Mouse (Mus musculus) liver, embryonic 13.5 days (tissue): ENCODE results near the gene P2ry6. TPM values are rescaled to one million over a fixed set of nuclear protein-coding genes. Genes with fewer than 3 reads are reported as not detected.

ENCODE experiments used
- ATAC-seq: fragments of 200-750 bp; cut with Nextera tagmentation; 2 replicates; pipeline ENCODE4 v1.8.0; 2017; ENCODE audit warnings: low read depth, mild to moderate bottlenecking, moderate number of reproducible peaks, moderate library complexity
- DNase-seq: peaks from one replicate; pipeline ENCODE4 v3.0.0; 2022
- H3K27ac ChIP-seq: fragments of 300-500 bp; sonication (generic); 2 replicates; pipeline ENCODE4 v1.5.1; 2015; ENCODE audit warnings: moderate library complexity, mild to moderate bottlenecking, inconsistent platforms
- H3K27me3 ChIP-seq: fragments of 300-500 bp; sonication (generic); 2 replicates; pipeline ENCODE4 v1.6.1; 2015; ENCODE audit warnings: mild to moderate bottlenecking, inconsistent platforms
- H3K36me3 ChIP-seq: fragments of 300-500 bp; sonication (generic); 2 replicates; pipeline ENCODE4 v1.6.1; 2015; ENCODE audit warnings: mild to moderate bottlenecking, inconsistent platforms
- H3K4me1 ChIP-seq: fragments of 300-500 bp; sonication (generic); replicated peaks from 2 replicates; pipeline ENCODE4 v1.6.1; 2015; ENCODE audit warnings: inconsistent platforms
- H3K4me2 ChIP-seq: fragments of 300-500 bp; sonication (generic); 2 replicates; pipeline ENCODE4 v1.6.1; 2015; ENCODE audit warnings: inconsistent platforms, mild to moderate bottlenecking, moderate library complexity
- H3K4me3 ChIP-seq: fragments of 300-500 bp; sonication (generic); replicated peaks from 2 replicates; pipeline ENCODE4 v1.5.1; 2015; ENCODE audit warnings: mild to moderate bottlenecking, inconsistent platforms
- H3K9ac ChIP-seq: fragments of 300-500 bp; sonication (generic); 2 replicates; pipeline ENCODE4 v1.6.1; 2015; ENCODE audit warnings: mild to moderate bottlenecking, inconsistent platforms
- H3K9me3 ChIP-seq: fragments of 300-500 bp; sonication (generic); replicated peaks from 2 replicates; pipeline ENCODE4 v1.6.1; 2016; ENCODE audit warnings: inconsistent platforms
- WGBS: fragments of 180-500 bp; shearing (Covaris S2); methylation state at CpG from one replicate; pipeline ENCODE4 v1.1.7; 2015; ENCODE audit not compliant: insufficient replicate concordance; 5-methylcytosine and 5-hydroxymethylcytosine counted together
- polyA plus RNA-seq: library from polyadenylated mRNA; unstranded; fragments of >200 nt; fragmentation: Nextera tagmentation; extraction: Ambion mirVana; gene quantifications from 2 replicates; pipeline ENCODE4 v1.2.1, GENCODE M21; 2015

The P2ry6 gene
- polyA plus RNA-seq, 1 experiment from 2014 or later, result 2.7 TPM

- Histone ChIP-seq H3K36me3 (no peaks in the 10 kb centered on the region), H3K9me3 (no peaks in the 10 kb centered on the region), H3K27me3 (no peaks in the 10 kb centered on the region), H3K9ac (no peak overlapping the region), H3K27ac (no peak overlapping the region), H3K4me3 (no peak overlapping the region), H3K4me2 (no peak overlapping the region), H3K4me1 (peaks cover 9% of the 10 kb centered on the region)
- DNase-seq, result no peak
- ATAC-seq, result no peak
- WGBS, result 71% methylated on average over 6 of the region's 6 CpGs
Observed at GRCm38 (mm10) chr7:101002274-101002673, 27.8 kb upstream of the P2ry6 start.

- ATAC-seq (no peak), DNase-seq (no peak)
- Histone ChIP-seq H3K4me1 (peaks cover 29% of the 10 kb centered on the region), H3K4me3 (no peak overlapping the region), H3K27me3 (no peaks in the 10 kb centered on the region), H3K27ac (no peak overlapping the region), H3K4me2 (no peak overlapping the region), H3K36me3 (no peaks in the 10 kb centered on the region), H3K9ac (no peak overlapping the region), H3K9me3 (no peaks in the 10 kb centered on the region)
- 65% methylated on average over 5 of the region's 5 CpGs for WGBS
Observed at GRCm38 (mm10) chr7:100999623-101000022, 25.2 kb upstream of the P2ry6 start.

- H3K36me3 ChIP-seq, result no peaks in the 10 kb centered on the region
- no peak overlapping the region for H3K4me2 ChIP-seq
- no peaks in the 10 kb centered on the region for H3K27me3 ChIP-seq
- H3K9me3 ChIP-seq, result no peaks in the 10 kb centered on the region
- ATAC-seq (no peak), DNase-seq (no peak)
- H3K4me1 ChIP-seq, result peaks cover 25% of the 10 kb centered on the region
- H3K27ac ChIP-seq, result no peak overlapping the region
- no peak overlapping the region for H3K4me3 ChIP-seq
- WGBS, result 82% methylated on average over 24 of the region's 24 CpGs
- H3K9ac ChIP-seq, result no peak overlapping the region
Observed at GRCm38 (mm10) chr7:100998578-100998960, 24.1 kb upstream of the P2ry6 start.

DNA sequence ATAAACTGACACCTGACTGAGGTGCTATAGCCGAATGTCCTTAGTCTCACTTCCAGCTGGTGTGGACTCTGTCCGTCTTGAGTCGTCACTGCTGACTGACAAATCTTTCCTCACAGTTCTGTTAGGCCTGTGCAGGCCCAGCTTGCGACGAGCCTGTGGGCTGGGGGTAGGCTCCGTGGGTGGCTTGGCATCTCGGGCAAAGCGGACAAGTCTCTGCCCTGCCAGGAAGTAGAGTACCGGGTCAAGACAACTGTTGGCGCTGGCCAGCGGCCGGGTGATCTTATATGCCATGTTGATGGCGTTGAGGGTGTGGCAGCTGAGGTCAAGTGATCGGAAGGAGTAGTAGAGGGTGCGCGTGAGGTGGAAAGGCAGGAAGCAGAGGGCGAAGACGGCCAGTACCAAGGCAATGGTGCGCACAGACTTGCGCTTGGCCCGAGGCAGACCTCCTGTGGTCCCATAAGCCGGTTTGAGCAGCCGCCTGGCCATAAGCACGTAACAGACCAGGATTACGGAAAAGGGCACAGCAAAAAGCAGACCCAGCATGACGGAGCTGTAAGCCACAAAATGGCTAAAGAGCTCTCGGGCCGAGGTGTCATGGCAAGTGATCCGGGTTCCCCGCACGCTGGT lies 23.6 kb upstream of the P2ry6 start:
- H3K4me3 ChIP-seq, result no peak overlapping the region
- no peak overlapping the region for H3K4me2 ChIP-seq
- H3K36me3 ChIP-seq, result no peaks in the 10 kb centered on the region
- H3K9me3 ChIP-seq, result no peaks in the 10 kb centered on the region
- H3K4me1 ChIP-seq, result peaks cover 22% of the 10 kb centered on the region
- no peak for DNase-seq
- 82% methylated on average over 31 of the region's 31 CpGs for WGBS
- no peaks in the 10 kb centered on the region for H3K27me3 ChIP-seq
- no peak for ATAC-seq
- no peak overlapping the region for H3K9ac ChIP-seq
- no peak overlapping the region for H3K27ac ChIP-seq

DNA sequence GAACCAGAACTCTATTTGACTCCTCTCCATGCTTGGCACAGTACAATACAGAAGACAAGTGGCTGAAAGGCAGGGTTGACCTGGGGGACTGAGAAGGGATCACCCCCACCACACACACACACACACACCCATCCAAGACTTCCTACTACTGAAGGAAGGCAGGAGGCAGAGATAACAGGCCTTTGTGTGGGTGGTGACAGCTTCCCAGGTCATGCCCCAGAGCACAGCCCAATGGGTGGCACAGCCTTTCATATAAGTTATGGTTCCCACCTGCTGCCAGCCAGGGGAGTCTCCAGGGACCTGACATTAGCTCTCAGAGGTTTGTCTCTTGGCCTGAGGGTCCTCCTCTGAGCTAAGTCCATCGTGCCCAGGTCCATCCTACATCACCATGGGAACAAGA lies 22.8 kb upstream of the P2ry6 start:
- DNase-seq (no peak), ATAC-seq (peak; percentile 68)
- H3K4me2 ChIP-seq, result no peak overlapping the region
- 74% methylated on average over 1 of the region's 1 CpGs for WGBS
- no peaks in the 10 kb centered on the region for H3K36me3 ChIP-seq
- peak overlapping the region; percentile 1; the same call in 1 of the 2 replicates for H3K9ac ChIP-seq
- H3K4me3 ChIP-seq, result no peak overlapping the region
- H3K27me3 ChIP-seq, result no peaks in the 10 kb centered on the region
- no peaks in the 10 kb centered on the region for H3K9me3 ChIP-seq
- H3K4me1 ChIP-seq, result peaks cover 22% of the 10 kb centered on the region
- H3K27ac ChIP-seq, result no peak overlapping the region

- H3K4me3 ChIP-seq, result no peak overlapping the region
- ATAC-seq, result peak; percentile 65
Observed at GRCm38 (mm10) chr7:100995951-100996350, 21.5 kb upstream of the P2ry6 start.

DNA sequence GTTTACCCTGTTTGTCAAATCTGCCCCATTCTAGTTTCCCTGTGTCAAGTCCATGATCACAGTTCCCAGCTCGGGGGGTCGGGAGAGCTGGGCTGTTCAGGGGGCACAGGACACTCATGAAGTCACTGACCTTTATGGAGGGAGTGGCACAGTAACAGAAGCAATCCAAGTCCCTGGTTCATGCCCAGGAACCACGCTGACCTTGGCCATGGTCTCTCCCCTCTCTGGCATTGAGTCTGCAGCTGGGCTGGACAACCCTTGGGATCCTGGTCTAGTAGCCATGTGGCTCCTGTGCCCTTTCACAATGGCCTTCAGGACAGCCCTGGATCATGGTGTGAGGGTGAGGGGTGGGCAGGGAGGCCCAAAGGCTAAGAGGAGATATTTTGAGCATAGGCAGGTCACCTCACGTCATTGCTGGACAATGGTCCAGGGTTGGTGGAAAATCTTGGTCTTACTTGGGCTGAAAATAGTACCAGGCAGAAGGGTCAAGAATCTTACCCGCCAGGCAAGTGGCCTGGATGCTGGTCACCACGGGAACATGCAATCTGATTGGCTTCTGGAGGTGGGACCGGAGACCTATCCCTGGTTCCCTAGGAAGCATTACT lies 20.9 kb upstream of the P2ry6 start:
- DNase-seq (no peak), ATAC-seq (no peak)
- H3K9ac ChIP-seq, result no peak overlapping the region
- H3K36me3 ChIP-seq, result no peaks in the 10 kb centered on the region
- H3K9me3 ChIP-seq, result no peaks in the 10 kb centered on the region
- WGBS, result 63% methylated on average over 7 of the region's 7 CpGs
- H3K4me2 ChIP-seq, result no peak overlapping the region
- H3K4me1 ChIP-seq, result peaks cover 26% of the 10 kb centered on the region
- no peak overlapping the region for H3K27ac ChIP-seq
- no peak overlapping the region for H3K4me3 ChIP-seq
- no peaks in the 10 kb centered on the region for H3K27me3 ChIP-seq

More at GRCm38 (mm10) chr7:100995951-100996350, 21.5 kb upstream of the P2ry6 start:
- no peak overlapping the region for H3K9ac ChIP-seq
- no peaks in the 10 kb centered on the region for H3K36me3 ChIP-seq
- H3K4me1 ChIP-seq, result peaks cover 22% of the 10 kb centered on the region
- DNase-seq, result no peak
- WGBS, result 22% methylated on average over 3 of the region's 3 CpGs
- H3K27me3 ChIP-seq, result no peaks in the 10 kb centered on the region
- no peaks in the 10 kb centered on the region for H3K9me3 ChIP-seq
- H3K4me2 ChIP-seq, result no peak overlapping the region
- no peak overlapping the region for H3K27ac ChIP-seq

DNA sequence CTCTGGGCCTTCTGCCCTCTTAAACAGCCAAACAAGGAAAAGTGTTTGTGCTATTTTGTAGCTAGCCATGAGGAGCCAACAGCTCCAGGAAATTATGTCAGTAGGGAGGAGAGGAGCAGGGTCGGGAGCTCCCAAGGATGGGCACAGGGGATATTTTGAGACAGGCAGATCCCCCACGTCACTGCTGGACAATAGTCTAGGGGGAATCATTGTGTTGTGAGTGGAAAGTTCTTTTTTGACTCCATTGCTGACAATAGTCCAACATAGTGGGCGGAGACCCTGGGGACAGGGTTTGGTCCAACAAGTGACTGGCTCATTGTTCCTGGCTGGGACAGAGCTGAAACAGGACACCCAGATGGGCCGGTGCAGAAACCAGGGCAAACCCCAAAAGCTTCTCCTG lies 18.7 kb upstream of the P2ry6 start:
- H3K4me3 ChIP-seq, result no peak overlapping the region
- no peaks in the 10 kb centered on the region for H3K9me3 ChIP-seq
- ATAC-seq, result no peak
- no peak overlapping the region for H3K9ac ChIP-seq
- no peak overlapping the region for H3K27ac ChIP-seq
- no peaks in the 10 kb centered on the region for H3K27me3 ChIP-seq
- WGBS, result 62% methylated on average over 4 of the region's 4 CpGs
- no peak overlapping the region for H3K4me2 ChIP-seq
- peaks cover 26% of the 10 kb centered on the region for H3K4me1 ChIP-seq
- no peaks in the 10 kb centered on the region for H3K36me3 ChIP-seq
- DNase-seq, result no peak

- Histone ChIP-seq H3K27me3 (no peaks in the 10 kb centered on the region), H3K4me1 (peaks cover 20% of the 10 kb centered on the region), H3K4me3 (no peak overlapping the region), H3K27ac (no peak overlapping the region), H3K9me3 (no peaks in the 10 kb centered on the region), H3K4me2 (no peak overlapping the region), H3K36me3 (no peaks in the 10 kb centered on the region), H3K9ac (no peak overlapping the region)
- 63% methylated on average over 3 of the region's 3 CpGs for WGBS
- no peak for ATAC-seq
- no peak for DNase-seq
Observed at GRCm38 (mm10) chr7:100991972-100992371, 17.5 kb upstream of the P2ry6 start.

DNA sequence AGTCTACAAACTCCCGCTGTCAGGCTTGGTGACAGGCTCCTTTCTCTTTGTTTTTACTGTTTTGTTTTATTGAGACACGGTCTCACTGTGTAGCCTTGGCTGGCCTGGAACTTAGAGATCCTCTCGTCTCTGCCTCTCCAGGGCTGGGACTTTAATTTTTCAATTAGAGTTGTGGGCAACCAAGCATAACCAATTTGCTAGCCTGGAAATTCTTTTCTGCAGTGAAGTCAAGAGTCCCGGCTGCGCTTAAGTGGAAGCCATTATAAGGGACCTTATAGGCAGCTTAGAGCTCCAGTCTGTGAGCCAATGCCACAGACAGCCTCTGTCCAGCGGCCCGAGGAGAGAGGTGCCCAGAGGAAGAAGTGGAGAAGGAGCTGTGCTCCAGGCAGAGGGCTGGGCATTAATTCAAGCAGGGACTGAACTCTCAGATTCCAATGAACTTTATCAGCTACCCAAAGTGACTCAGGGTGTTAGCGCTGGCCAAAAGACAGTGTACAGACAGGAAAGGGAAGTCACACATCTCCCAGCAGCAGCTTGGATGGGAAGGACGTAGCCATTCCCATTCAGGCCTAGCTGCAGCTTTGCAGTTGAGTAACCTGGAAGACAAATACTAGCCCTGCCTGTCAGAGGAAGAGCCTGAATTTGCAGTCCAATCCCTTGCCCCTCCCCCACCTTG lies 16.3 kb upstream of the P2ry6 start:
- WGBS, result 41% methylated on average over 9 of the region's 9 CpGs
- Histone ChIP-seq H3K9me3 (no peaks in the 10 kb centered on the region), H3K27me3 (no peaks in the 10 kb centered on the region), H3K27ac (no peak overlapping the region), H3K4me1 (peaks cover 8% of the 10 kb centered on the region), H3K36me3 (no peaks in the 10 kb centered on the region), H3K9ac (no peak overlapping the region), H3K4me3 (no peak overlapping the region), H3K4me2 (no peak overlapping the region)
- DNase-seq (no peak), ATAC-seq (no peak)

- DNase-seq (peak; percentile 17), ATAC-seq (0 out of 2 replicates have a peak, but pooled peaks have one; percentile 47)
- Histone ChIP-seq H3K27ac (no peak overlapping the region), H3K4me2 (no peak overlapping the region), H3K4me1 (peaks cover 17% of the 10 kb centered on the region), H3K27me3 (no peaks in the 10 kb centered on the region), H3K9ac (no peak overlapping the region), H3K9me3 (no peaks in the 10 kb centered on the region), H3K36me3 (no peaks in the 10 kb centered on the region), H3K4me3 (no peak overlapping the region)
- 18% methylated on average over 9 of the region's 9 CpGs for WGBS
Observed at GRCm38 (mm10) chr7:100988092-100988491, 13.6 kb upstream of the P2ry6 start.
